Mouse (Mus musculus): Measurements from ENCODE around the gene Poln.

The Poln gene

GRCm38 (mm10) chr5:34188856-34189255, 19.6 kb upstream of the Poln start:
- in situ Hi-C loops (cut with MboI; ENCODE audit: low pct_unique_long_range_greater_than_20kb in 1 of 2, low sequenced_read_pairs in 2 of 2, unreplicated experiment in 1 of 2), result no loop called here

GRCm38 (mm10) chr5:34187601-34188316, 18.5 kb upstream of the Poln start, which contains the start of gene Mxd4:
Gene Mxd4 (minus strand): TSS chr5:34187720.
- in situ Hi-C loops (cut with MboI; ENCODE audit: low pct_unique_long_range_greater_than_20kb in 1 of 2, low sequenced_read_pairs in 2 of 2, unreplicated experiment in 1 of 2), result no loop called here

GRCm38 (mm10) chr5:34186961-34187391, 17.7 kb upstream of the Poln start:
- in situ Hi-C loops (cut with MboI; ENCODE audit: low pct_unique_long_range_greater_than_20kb in 1 of 2, low sequenced_read_pairs in 2 of 2, unreplicated experiment in 1 of 2), result no loop called here

GRCm38 (mm10) chr5:34186391-34186790, 17.1 kb upstream of the Poln start:
- in situ Hi-C loops (cut with MboI; ENCODE audit: low pct_unique_long_range_greater_than_20kb in 1 of 2, low sequenced_read_pairs in 2 of 2, unreplicated experiment in 1 of 2), result no loop called here

- in situ Hi-C loops (cut with MboI; ENCODE audit: low pct_unique_long_range_greater_than_20kb in 1 of 2, low sequenced_read_pairs in 2 of 2, unreplicated experiment in 1 of 2), result no loop called here
These were observed 16.5 kb upstream of the Poln start for GRCm38 (mm10) chr5:34185791-34186190.

- in situ Hi-C loops (cut with MboI; ENCODE audit: low pct_unique_long_range_greater_than_20kb in 1 of 2, low sequenced_read_pairs in 2 of 2, unreplicated experiment in 1 of 2), result no loop called here
These were observed 15.9 kb upstream of the Poln start for GRCm38 (mm10) chr5:34185051-34185580.

GRCm38 (mm10) chr5:34183976-34184375, 14.7 kb upstream of the Poln start:
- in situ Hi-C loops (cut with MboI; ENCODE audit: low pct_unique_long_range_greater_than_20kb in 1 of 2, low sequenced_read_pairs in 2 of 2, unreplicated experiment in 1 of 2), result no loop called here

- in situ Hi-C loops (cut with MboI; ENCODE audit: low pct_unique_long_range_greater_than_20kb in 1 of 2, low sequenced_read_pairs in 2 of 2, unreplicated experiment in 1 of 2), result no loop called here
These were observed 14.1 kb upstream of the Poln start for GRCm38 (mm10) chr5:34183156-34183880.

- in situ Hi-C loops (cut with MboI; ENCODE audit: low pct_unique_long_range_greater_than_20kb in 1 of 2, low sequenced_read_pairs in 2 of 2, unreplicated experiment in 1 of 2), result no loop called here
These were observed 13.2 kb upstream of the Poln start for GRCm38 (mm10) chr5:34182486-34182885.

- in situ Hi-C loops (cut with MboI; ENCODE audit: low pct_unique_long_range_greater_than_20kb in 1 of 2, low sequenced_read_pairs in 2 of 2, unreplicated experiment in 1 of 2), result no loop called here
These were observed 8.6 kb upstream of the Poln start for GRCm38 (mm10) chr5:34177821-34178220.

GRCm38 (mm10) chr5:34177091-34177490, 7.8 kb upstream of the Poln start:
- in situ Hi-C loops (cut with MboI; ENCODE audit: low pct_unique_long_range_greater_than_20kb in 1 of 2, low sequenced_read_pairs in 2 of 2, unreplicated experiment in 1 of 2), result no loop called here

GRCm38 (mm10) chr5:34176691-34177090, 7.4 kb upstream of the Poln start:
- in situ Hi-C loops (cut with MboI; ENCODE audit: low pct_unique_long_range_greater_than_20kb in 1 of 2, low sequenced_read_pairs in 2 of 2, unreplicated experiment in 1 of 2), result no loop called here

- in situ Hi-C loops (cut with MboI; ENCODE audit: low pct_unique_long_range_greater_than_20kb in 1 of 2, low sequenced_read_pairs in 2 of 2, unreplicated experiment in 1 of 2), result no loop called here
These were observed 6.1 kb upstream of the Poln start for GRCm38 (mm10) chr5:34175403-34175694.

GRCm38 (mm10) chr5:34174550-34175402, 5.5 kb upstream of the Poln start:
- in situ Hi-C loops (cut with MboI; ENCODE audit: low pct_unique_long_range_greater_than_20kb in 1 of 2, low sequenced_read_pairs in 2 of 2, unreplicated experiment in 1 of 2), result no loop called here

GRCm38 (mm10) chr5:34174021-34174420, 4.8 kb upstream of the Poln start:
- in situ Hi-C loops (cut with MboI; ENCODE audit: low pct_unique_long_range_greater_than_20kb in 1 of 2, low sequenced_read_pairs in 2 of 2, unreplicated experiment in 1 of 2), result no loop called here

- in situ Hi-C loops (cut with MboI; ENCODE audit: low pct_unique_long_range_greater_than_20kb in 1 of 2, low sequenced_read_pairs in 2 of 2, unreplicated experiment in 1 of 2), result no loop called here
These were observed 1.5 kb upstream of the Poln start for GRCm38 (mm10) chr5:34170726-34171125.

- in situ Hi-C loops (cut with MboI; ENCODE audit: low pct_unique_long_range_greater_than_20kb in 1 of 2, low sequenced_read_pairs in 2 of 2, unreplicated experiment in 1 of 2), result no loop called here
These were observed 706 bp upstream of the Poln start for GRCm38 (mm10) chr5:34169954-34170353.

GRCm38 (mm10) chr5:34167857-34168256, 1.4 kb downstream of the Poln start:
- in situ Hi-C loops (cut with MboI; ENCODE audit: low pct_unique_long_range_greater_than_20kb in 1 of 2, low sequenced_read_pairs in 2 of 2, unreplicated experiment in 1 of 2), result no loop called here

- in situ Hi-C loops (cut with MboI; ENCODE audit: low pct_unique_long_range_greater_than_20kb in 1 of 2, low sequenced_read_pairs in 2 of 2, unreplicated experiment in 1 of 2), result no loop called here
These were observed 3.5 kb downstream of the Poln start for GRCm38 (mm10) chr5:34165793-34166192.

All from mouse embryonic stem cell (cell line).